Mouse (Mus musculus): ENCODE results near the gene Tns1.

GRCm38 (mm10) chr1:73864314-73864713 lies 259.9 kb downstream of the Tns1 start:
- no peak for TF ChIP-seq CTCF (IDR thresholded peaks at IDR 0.05)
- no peak for TF ChIP-seq EP300 (IDR thresholded peaks at IDR 0.05)

Data from lung, postnatal 0 days (tissue).